Mouse (Mus musculus) MN1 (cell line): ENCODE data around the gene Lsamp.
A peak's percentile ranks its signal among the peaks of the same experiment; 100 is the strongest.

ENCODE experiments used
- DNase-seq: peaks from one replicate; pipeline ENCODE4 v3.0.0-alpha.2; 2016; ENCODE audit warnings: low spot score

The Lsamp gene

DNA sequence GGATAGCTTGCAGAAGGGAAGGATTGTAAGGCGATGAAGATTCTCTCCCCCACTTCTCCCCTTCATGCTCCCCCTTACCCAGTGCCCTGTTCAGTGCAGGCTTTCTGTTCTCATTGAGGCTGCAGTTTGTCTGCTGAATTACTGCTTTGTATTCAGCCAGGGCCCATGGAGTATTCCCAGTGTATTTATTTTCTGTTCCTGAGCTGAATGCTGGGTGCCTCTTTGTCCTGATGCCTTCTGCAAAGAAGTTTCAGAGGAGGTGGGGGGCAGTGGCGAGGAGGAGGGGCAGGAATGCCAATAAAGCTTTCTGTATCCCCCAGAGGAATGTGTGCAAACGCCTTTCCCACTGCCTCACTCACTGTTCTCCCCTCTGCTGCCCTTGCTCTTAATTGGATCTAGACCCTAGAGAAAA lies 1567.7 kb downstream of the Lsamp start:
- no peak for DNase-seq

DNA sequence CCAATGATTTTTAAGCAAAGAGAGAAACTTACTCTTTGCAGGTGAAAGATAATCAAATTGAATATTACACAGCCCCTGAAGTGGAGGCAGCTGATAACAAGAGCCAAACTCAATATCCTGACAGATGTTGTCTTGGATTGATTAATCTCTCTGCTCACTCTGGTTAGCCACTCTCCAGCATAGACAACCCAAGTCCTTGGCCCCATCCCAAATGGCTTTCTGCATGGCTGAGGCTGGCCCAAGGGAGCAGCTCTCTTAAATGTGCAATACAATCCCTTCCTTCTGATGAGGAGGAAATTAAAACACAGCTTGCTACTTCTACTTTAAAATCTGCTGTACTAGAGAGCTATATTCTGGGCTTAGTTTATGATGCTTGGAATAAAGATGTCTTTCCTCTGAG lies 1572.9 kb downstream of the Lsamp start:
- DNase-seq: peak; percentile 54

DNA sequence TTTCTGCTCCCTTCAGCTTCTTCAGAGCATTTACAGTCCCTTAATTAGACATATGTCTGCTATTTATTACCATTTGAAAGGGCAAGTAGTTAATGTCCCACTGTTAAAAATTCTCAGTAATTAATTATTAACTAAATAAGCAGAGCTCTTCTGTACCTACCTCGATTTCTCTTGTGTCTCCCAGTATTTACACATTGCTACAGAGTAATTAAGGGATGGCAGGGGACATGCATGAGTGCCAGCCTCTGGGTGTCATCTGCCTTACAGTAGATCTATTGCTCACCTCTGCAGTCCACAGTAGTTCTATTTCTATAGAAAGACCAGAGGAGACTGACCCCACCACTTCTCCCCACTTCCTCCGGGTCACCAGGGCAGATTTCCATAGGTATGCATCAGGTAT lies 1581.1 kb downstream of the Lsamp start:
- no peak for DNase-seq

DNA sequence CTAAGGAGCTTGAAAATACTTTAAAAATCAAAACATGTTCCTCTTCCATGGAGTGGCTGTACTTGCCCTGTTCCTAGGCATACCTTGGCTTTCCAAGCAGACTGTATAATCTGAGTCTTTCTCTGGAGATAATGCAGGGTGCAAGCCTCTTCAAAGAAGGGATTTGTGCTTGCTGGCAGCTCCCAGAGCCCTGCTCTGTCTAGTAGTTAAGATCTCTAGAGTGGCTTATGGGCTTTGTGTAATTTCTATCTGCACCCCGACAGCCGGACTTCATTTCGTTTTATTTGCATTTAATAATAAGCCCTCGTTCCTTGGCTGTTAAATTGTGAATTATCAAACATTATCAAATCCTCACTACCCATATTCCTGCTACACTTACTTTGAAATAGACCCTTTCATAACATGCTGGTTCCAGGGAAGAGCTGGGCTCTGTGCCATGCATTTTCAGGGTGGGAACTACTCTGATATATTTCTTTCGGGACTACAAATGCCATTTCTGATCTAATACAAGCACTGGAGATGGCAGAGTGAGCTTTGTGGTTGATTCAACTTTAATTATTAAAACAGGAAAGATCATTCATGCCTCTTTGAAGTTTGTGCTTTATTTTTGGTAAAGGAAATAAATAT lies 1604.6 kb downstream of the Lsamp start:
- no peak for DNase-seq

DNA sequence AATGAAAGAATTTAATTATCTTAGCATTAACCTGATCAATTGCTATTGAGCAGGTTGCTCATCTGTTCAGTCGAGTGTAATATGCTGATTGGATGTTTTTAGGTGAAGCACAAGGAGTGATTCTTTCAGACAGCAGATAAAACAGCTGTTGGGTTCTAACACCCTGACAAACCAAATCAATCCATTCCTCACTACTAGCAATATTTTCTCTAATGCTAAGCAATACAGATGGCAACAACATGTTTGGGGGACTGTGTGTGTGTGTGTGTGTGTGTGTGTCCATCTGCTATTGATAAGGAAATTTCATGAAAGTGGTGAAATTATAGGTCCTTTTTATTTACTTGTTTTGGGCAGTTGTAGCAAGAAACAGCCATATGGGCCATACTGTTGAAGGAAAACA lies 1628.1 kb downstream of the Lsamp start:
- DNase-seq: no peak

DNA sequence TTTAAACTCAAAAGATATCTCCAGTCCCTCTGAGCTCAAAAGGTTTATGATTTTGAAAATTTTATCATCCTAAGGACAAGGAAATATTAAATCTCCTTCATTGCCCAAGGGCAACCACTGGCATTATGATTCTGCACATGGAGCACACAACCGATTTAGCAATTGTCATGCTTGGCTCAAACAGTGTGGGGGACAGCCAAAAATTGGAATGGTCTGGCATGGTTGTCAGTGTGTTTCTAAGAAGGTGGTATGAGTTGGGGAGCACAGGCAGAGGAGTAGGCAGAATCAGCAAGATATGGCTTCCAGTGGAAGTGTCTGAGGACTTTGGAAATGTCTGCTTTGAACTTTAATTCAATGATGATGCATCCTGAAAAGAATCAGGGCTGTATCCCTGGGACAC lies 1639.7 kb downstream of the Lsamp start:
- no peak for DNase-seq

DNA sequence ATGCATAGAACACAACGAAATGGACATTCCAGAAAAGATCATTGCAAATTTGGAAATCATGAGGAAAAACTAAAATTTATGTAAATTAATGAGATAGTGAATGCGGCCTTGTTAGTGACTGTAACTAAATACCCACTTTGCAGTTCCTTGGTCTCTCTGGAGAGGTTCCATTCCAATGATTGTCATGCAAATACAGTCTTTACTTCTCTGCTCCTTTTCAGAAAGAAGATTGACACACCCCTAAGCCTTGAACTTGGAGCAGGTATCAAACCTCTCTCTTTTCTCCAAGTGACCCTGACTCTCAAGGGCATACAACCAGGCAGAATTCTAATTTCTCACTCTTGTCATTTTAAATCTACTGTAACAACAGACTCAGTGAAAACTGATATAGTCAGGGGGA lies 1649.7 kb downstream of the Lsamp start:
- DNase-seq: no peak

DNA sequence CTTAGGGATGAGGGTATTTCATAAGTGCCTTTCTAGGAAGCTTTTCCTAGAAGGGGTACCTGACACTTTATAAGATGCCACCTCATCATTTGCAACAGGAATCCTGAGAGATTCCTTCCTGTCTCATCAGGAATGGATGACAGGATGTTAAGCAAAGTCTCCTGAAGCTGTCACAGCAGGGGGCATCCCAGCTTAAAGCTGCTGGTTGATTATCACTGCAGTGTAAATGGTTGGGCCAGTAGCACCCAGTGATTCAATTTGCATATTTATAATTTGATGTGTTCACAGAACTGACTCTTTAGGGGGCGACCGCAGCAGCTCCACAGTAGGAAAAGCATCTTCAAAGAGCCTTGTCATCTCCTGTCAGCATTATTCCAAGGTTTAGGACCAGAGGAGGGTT lies 1656.7 kb downstream of the Lsamp start:
- no peak for DNase-seq

DNA sequence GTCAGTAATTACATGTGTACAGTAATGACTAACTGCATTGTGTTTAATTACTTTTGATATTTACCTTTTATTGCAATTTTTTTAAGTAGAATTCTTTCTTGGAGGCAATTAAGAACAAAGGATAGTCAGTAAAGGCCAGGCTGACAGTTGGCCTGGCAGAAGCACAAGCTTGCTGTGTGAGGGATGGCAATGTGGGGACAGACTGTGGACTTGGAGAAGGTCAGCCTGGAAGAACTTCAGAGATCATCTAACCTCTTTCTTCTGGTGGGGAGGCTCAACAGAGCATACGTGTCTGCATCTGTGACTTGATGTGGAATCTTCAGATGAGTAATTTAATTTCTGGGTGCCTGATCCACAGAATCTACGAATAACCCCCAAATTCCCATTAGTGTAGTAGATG lies 1669.1 kb downstream of the Lsamp start:
- no peak for DNase-seq

DNA sequence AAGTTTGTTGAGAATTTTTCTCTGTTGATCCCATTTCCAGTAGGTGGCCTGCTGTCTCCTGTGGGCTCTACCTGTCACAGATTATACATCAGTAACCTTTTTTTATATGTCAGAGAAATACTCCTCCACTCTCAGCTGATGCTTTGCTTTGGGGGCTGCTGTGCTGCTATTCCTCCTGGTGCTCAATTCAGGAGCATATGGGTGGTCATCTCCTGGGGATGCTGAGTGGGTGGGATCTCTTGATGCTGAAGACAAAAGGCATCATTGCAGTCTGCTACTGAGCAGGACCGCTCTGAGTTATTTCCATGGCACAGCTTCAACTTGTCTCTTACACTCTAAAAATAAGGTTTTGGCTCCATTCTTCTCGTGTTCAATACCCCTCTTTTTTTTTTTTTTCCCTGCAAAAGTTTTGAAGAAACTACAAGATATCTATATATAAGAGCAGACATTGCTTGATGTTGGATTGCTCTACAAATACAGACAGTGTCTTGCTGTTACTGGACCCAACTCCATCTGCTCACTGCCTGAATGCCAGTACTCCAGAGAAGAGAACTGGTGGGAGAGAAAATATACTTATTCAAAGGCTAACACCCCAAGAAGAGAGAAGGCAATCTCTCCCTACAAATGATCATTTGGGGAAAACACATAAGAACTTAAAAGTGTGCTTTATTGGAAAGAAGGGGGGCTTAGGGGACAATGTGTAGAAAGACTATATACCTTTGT lies 1690.3 kb downstream of the Lsamp start:
- no peak for DNase-seq

DNA sequence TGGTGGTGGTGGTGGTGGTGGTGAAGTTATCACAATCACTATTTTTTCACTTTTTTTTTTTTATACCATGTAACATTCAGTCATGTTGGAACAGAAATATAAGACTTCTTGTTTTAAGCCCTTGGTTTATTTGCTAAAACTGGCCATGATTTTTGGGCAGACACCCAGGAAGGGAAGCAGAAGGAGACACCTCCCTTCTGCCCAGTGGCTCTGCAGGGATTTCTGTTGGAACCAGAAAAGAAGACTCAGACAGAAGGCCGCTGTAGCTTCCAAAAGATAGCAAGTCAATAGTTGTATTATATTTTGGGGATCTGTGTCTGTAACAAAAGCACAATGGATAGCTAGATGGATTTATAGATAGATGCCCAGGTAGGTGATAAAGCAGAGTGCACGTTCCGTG lies 1691.6 kb downstream of the Lsamp start:
- DNase-seq: no peak

DNA sequence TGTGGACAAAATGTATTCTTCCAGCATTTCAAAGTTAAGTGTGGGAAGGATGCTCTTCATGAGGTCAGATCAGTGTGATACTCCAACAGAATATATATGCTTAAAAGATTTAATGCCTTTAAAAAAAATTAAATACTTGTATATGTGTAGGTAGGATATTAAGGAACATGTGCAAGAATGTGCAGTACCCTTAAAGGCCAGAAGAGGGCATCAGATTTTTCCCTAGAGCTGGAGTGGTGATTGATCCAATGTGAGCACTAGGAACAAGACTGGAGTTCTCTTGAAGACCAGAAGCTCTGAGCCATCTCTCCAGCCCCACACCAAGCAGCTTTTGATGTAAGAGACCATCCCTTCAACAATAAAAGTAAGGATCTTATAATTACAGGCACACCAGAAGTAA lies 1708.3 kb downstream of the Lsamp start:
- DNase-seq: no peak

DNA sequence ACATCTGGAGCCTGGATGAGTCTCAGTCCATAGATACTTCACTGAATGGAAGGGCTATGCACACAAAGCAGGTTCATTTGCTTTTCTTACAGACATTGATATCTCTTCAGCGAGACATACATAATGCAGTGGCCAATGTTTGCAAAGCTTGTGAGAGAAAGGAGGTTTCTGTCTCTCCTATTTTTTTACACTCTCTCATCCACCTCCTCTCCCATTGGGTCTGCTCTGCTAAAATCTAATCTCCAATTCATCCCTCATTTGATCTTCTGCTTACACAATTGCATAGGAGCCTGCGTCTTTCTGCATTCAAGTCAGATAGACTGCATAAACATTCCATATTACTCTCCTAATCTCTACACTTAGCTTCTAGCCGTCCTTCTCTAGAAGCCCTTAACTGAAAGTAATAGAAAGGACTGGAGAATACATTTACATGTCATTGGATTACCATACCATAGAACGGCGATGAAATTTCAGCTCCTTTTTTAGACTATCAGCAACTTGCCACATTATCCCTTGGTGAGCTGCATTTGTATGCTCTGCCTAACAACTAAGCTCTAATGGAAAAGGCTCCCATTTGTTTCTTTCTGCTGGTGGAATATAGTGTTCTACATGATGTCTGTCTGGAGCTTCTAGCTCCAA lies 1717.7 kb downstream of the Lsamp start:
- no peak for DNase-seq

DNA sequence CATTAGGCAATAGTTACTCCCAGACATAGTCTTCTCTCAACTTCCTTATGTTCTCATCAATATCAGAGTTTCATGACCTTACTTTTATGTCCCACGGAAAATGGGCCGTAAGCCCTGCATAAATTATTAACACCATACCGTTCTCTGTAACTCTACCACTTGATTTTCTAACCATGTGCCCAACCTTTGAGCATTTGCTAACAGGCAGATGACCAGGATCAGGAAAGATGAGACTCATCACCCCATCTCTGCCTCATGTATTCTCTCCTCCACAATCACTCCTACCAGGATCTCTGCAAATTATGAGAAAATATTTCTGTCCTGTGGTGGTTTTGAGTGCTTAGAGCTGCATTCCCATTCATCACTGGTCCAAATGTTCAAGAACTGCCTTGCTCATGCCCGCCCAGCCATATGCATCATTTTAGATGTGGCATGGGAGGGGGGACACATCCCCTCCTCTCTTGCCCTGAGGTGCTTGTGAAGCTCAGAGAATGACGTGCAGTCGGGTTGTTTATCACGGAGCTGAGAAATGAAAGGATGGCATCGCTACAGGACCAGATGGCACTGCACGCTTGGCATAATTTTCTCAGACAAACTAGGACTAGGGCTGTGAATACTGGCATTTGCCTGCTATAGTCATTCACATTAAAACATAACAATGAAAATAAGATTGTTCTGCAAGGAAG lies 1744.9 kb downstream of the Lsamp start:
- DNase-seq: no peak

DNA sequence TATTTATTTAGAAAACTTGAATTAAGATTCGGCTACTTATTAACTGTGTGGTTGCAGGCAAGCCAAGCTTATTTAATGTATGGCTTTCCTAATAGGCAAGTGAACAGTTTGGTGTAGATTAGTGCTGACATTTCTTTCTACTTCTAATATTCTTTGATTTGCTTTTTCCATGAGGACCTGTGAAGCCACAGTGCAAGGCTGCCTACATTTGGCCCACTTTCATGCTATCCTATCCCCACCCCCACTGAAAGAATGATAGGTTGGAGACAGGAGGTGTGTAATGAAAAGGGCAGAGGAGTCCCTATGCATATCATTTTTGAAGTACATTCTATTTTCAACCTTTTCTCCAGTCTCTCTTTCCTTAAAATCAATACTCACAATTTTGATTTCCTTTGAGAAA lies 1745.8 kb downstream of the Lsamp start:
- DNase-seq: no peak

DNA sequence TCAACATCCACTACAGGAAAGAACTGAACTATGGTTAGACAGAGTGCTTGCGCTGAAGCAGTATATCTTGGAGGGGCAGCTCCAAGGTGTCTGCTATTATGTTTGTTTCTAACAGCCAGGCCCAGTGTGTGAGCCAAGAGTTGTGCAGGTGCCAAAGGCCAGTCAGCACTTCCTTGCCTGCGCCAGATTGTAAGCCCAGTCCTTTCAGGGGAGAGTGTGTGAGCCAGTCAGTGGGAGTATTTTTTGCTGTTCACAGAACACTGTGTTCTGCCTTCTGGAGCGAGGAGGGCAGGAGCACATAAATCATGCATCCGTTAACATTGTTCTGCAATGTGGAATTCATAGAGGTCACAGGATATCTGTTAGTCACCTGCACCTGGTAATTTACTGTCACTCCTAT lies 1760.9 kb downstream of the Lsamp start:
- no peak for DNase-seq

DNA sequence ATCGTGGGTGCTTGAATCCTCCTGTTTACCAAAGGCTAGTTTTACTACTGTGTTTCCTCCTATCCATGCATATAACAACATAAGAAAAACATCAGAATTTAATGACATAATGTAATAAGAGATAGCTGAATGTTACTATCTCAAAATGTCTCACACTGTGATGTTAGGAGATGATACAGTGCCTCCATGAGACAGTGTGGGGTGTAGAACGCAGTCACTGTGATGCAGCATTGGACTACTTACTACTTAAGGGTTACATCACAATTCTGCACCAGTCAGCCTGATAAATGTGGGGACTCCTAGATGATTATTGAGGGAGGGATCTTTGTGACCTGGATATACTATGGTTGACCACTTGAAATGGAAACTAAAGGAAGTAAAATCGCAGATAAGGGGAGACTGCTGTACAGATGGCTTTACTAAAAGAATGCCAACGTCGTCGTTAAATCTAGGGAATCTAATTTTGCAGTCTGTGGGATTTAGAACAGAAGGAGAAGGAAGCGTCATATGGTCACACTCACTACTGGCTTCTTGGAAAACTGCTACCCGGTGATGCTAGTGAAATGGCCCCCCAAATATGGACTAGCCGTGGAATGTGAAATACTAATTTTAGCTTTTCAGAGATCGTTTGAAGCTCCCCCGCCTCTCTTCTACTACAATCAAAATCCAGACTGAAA lies 1762.2 kb downstream of the Lsamp start:
- DNase-seq: no peak

DNA sequence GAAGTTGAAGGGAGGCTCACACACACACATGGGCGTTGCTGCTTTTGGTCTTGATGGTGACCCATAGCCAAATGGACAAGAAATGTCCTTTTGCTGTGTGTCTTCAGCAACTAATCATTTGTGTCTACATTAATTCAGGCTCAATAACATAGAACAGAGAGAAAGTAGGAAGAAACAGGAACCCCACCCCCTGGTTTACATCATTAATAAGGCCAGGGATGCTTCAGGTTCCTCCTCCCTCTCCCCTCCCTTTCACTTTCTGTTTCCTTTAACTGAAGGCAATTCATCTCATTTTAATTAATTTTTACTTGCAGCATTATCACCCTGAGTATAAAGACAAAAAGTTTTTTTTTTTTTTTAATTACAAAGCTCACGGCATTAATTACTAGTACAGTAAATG lies 1763.7 kb downstream of the Lsamp start:
- DNase-seq: no peak

DNA sequence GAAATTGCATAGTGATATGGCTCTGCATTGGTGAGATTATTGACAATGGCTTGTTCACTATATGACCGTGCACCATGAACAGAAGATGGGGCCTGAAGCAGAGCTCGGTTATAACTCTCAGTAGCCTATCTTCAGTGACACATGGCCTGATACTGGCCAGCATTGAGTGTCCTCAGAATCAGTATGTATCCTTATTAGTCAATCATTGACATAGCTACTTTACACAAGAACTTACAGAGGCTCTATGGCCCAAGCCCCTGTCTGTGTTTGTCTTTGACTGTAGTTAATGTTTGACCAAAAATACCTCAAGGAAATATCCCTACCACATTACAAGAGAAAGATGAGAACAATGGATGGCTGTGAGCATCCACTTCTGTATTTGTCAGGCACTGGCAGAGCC lies 1764.6 kb downstream of the Lsamp start:
- no peak for DNase-seq

DNA sequence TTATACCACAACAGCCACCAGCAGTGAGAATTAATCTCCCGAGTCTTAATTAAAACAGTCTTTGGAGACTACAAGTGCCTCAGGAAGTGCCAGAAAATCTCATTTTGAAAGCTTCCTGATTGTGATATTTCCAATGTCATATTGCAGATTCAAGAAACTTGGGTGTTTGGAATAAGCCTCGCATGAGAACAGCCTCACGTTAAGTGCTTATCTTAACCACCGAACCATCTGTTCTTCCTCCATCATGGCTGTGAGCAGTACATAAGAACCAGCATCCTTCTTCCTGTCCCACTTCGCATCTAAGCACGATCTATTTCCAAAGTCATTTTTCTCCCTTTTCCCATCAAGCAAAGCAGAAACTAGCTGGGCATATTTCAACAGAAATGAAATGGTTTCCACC lies 1780.1 kb downstream of the Lsamp start:
- DNase-seq: no peak

DNA sequence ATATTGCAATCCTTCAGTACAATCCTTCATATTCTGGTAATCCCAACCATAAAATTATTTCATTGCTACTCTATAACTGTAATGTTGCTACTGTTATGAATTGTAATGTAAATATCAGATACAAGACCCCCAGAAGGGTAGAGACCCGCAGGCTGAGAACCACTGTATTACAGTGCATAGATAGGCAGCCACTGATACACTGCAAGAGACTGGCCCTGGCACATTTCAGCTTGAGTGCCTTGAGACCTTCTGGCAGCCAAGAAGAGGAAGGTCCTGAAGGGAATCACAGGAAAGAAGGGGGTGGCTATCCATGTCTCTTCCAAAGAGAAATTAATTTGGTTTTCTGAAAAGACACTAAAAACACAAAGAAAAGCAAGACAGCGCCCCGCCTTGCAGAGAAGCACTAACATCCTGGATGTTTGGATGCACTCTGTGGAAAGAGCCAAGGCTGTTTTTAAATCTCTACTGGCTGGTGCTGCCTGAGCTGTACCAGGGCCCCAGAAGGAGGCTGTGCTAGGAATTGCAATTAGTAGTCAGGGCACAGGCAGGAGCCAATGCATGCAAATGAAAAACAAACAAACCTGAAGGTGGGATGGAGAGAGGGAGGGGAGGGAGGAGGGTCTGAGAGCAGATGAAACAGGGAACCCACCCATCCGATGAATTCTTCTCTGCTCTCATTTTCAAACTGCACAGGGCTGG lies 1787.4 kb downstream of the Lsamp start:
- DNase-seq: no peak

DNA sequence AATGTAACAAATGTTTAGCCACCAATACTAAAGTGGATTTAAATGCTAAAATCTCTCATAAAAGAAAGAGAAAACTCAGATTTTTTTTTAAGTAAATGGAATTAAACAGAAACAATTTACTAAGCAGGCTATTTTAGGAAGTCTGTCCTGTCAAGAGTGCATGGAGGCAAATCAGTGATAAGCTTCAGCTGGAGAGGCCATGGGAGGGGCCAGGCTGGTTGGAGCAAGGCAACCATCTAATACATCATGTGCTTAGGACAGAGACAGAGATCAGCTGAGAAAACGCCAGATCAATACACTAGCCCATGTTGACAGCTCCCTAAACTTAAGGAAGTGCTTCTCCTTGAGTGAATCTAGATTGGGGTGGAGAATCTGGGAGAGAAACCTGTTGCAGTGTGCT lies 1793.4 kb downstream of the Lsamp start:
- no peak for DNase-seq
